Mouse (Mus musculus): ENCODE measurements at regions not wholly inside any gene's neighbourhood (a gene's known extent, or its start where the extent isn't known, plus 50 kb on each side); places are given as distances from the start of the nearest gene placed in this dataset.

DNA sequence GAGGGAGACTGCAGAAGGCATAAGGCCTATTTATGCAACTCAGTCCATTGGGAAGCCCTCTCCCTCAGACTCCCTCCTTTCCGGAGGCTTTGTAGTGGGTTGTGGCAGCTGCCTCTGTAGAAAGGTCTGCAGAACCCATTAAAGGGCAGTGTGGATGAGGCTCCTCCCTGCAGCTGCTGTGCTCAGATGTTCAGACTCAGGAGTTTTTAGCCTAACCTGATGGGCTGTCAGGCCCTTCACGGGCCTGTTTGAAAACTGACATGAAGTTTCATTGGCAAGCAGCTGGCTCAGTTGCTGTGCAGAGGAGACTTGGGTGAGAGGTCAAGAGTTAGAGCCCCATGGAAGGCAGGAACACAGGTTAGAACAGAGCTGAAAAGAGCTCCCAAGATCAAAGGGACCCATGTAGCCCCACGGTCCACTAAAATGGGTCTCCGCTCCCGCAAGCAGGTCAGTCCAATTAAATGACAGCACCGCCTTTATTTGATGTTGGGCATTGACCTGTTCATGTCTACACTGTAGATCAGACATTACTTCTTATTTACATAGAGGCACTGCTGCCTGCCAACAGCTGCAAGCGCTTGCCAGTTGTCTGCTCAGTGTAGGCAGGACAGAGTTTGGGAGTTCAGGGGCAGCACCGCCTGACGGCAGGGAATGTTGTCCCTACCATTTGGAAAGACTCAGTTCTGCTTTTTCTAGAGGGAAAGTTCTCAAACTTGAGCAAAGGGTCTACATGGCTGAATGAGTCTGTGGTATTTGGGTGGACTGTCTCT, 53.8 kb upstream of the Usp46 start:
- no peak for ATAC-seq (replicated peaks in 1 of 2; ENCODE audit: insufficient read depth in 1 of 2, low FRiP score in 2 of 2, low TSS enrichment in 1 of 2, low read depth in 1 of 2, poor library complexity in 2 of 2, severe bottlenecking in 2 of 2)

DNA sequence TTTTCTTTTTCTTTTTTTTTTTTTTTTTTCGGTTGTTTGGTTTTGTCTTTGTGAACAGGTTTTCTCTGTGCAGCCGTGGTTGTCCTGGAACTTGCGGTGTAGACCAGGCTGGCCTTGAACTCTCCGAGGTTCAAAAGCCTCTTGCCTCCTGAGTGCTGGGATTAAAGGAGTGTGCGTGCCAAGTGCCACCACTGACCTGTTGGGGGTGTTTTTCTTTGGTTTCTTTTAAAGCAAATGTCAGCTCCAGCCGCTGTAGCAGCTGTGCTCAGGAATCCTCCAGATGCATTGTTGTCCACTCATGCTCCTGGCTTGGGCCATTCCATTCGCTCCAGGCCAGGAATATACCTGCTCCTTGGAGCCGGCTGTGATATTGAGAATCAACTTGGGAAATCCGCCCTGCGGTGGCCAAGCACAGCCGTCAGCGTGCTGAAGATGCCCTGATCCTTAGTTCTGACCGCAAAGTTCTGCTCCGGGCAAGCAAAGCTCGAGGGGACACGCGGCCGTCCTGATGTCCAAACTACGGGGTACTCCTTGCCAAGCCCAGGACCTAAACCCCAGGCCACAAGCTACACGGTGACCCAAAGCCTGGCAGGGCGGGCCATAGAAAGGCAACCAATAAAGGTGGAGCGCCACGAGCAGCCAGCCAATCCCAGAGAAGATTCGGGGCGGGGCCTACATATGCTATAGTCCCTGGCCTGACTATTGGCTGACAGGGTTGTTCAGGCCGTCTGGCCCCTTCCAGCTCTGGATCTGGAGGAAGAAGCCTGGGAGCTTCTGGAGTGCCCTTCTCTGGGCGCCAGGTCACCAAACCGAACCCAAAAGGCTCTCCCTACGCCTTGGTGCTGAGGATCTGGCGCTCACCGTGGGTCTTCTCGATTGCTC, 58.0 kb upstream of the Usp46 start:
- peak; percentile 96 to 99 for ATAC-seq (replicated peaks in 1 of 2; ENCODE audit: insufficient read depth in 1 of 2, low FRiP score in 2 of 2, low TSS enrichment in 1 of 2, low read depth in 1 of 2, poor library complexity in 2 of 2, severe bottlenecking in 2 of 2)

GRCm38 (mm10) chr5:74127518-74127917, 59.3 kb upstream of the Usp46 start:
- no peak for ATAC-seq (replicated peaks in 1 of 2; ENCODE audit: insufficient read depth in 1 of 2, low FRiP score in 2 of 2, low TSS enrichment in 1 of 2, low read depth in 1 of 2, poor library complexity in 2 of 2, severe bottlenecking in 2 of 2)

- ATAC-seq (replicated peaks in 1 of 2; ENCODE audit: insufficient read depth in 1 of 2, low FRiP score in 2 of 2, low TSS enrichment in 1 of 2, low read depth in 1 of 2, poor library complexity in 2 of 2, severe bottlenecking in 2 of 2), result no peak
These were observed 61.4 kb upstream of the Usp46 start for GRCm38 (mm10) chr5:74129636-74130035.

- no peak for ATAC-seq (replicated peaks in 1 of 2; ENCODE audit: insufficient read depth in 1 of 2, low FRiP score in 2 of 2, low TSS enrichment in 1 of 2, low read depth in 1 of 2, poor library complexity in 2 of 2, severe bottlenecking in 2 of 2)
These were observed 62.4 kb upstream of the Rasl11b start for GRCm38 (mm10) chr5:74132671-74133070.

DNA sequence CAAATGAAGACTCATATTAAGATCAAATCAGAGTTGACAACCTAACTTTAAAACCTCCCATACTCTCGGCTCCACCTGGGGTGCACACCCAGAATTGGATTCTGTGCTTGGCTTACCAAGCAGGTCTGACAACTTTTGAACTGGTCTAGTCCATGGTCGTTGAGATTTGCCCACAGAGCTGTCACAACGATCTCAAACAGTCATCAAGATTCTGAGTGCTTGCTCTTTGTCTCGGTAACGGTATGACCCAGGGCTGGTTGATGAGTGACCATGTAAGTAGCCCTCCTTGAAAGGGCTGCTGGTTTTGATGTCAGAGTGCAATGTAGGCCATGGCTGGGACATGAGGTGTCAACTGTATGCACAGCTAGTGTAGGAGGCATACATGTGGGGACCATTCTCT, 58.7 kb upstream of the Rasl11b start:
- ATAC-seq (replicated peaks in 1 of 2; ENCODE audit: insufficient read depth in 1 of 2, low FRiP score in 2 of 2, low TSS enrichment in 1 of 2, low read depth in 1 of 2, poor library complexity in 2 of 2, severe bottlenecking in 2 of 2), result no peak

DNA sequence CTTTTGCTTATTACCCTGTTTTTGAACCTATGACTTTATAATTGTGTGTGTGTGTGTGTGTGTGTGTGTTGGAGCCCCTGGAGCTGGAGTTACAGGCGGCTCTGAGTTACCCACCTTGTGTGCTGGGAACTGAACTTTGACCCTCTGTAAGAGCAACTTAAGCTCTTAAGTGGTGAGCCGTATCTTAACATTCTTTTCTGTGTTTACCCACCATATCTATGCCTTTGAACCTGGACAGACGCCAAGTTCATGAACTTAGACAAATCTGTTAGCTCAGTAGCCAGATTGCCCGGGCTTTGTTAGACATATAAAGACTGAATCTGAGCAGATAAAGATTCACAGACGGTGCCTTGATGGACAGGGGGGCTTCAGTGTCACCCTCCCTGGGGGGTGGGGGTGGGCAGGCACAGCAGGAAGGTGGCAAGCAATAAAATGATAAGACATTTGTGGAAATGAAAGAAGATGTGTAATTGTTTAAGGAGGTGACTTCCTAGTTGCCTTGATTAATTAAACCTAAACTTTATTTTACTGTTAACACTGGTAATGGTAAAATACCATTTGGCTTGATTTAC, 58.1 kb upstream of the Rasl11b start:
- no peak for ATAC-seq (replicated peaks in 1 of 2; ENCODE audit: insufficient read depth in 1 of 2, low FRiP score in 2 of 2, low TSS enrichment in 1 of 2, low read depth in 1 of 2, poor library complexity in 2 of 2, severe bottlenecking in 2 of 2)

- no peak for ATAC-seq (replicated peaks in 1 of 2; ENCODE audit: insufficient read depth in 1 of 2, low FRiP score in 2 of 2, low TSS enrichment in 1 of 2, low read depth in 1 of 2, poor library complexity in 2 of 2, severe bottlenecking in 2 of 2)
These were observed 51.1 kb upstream of the Rasl11b start for GRCm38 (mm10) chr5:74143994-74144393.

GRCm38 (mm10) chr5:74144765-74145164, 50.3 kb upstream of the Rasl11b start:
- ATAC-seq (replicated peaks in 1 of 2; ENCODE audit: insufficient read depth in 1 of 2, low FRiP score in 2 of 2, low TSS enrichment in 1 of 2, low read depth in 1 of 2, poor library complexity in 2 of 2, severe bottlenecking in 2 of 2), result no peak

Data from hematopoietic stem cell, adult 5-6 weeks (primary cell).